In the genomic region with DNA sequence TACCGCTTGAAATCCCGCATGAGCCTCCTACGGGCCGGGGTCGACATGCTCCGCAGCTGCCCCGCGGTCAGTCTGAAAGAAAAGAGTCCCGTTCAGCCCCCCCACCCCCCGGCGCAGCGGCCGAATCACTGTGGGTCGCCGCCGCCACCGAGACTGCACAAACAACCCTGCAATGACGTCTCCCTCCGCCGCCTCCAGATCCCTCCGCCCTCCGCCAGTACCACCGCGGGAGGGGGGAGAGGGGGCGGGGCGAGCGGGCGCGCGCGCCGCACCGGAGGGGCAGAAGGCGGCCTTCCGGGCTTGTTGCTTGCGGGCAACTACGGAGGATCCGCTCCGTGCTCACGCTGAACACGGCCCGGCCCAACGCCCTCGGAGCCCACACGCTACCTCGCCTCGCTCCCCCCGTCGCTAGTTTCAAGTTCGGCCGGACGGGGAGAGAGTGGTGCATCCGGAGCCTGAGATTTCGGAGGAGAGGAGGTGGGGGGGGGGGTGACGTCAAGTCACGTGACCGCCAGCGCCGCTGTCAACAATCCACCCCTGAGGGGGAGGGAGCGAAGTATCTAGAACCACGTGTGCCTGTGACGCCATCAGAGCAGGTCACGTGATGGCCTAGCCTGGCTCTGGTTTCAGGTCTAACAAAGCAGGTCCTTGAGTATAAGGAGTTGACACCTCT, we compare ENCODE assay signal across 8 mouse cellular contexts. TPM values are rescaled to one million over a fixed set of nuclear protein-coding genes. Genes with fewer than 3 reads are reported as not detected.
A peak's percentile ranks its signal among the peaks of the same experiment; 100 is the strongest.
DNase-seq lines count a peak whose midpoint lies in the region; ATAC-seq lines count a peak whose summit lies in the region.

A gene (minus strand): TSS at position 473 of the 673 bp plus-strand sequence.

- DNase-seq in adrenal gland, adult 18-20 months (ENCODE audit: low spot score in 2 of 2), result peak; percentile 90 to 92
- DNase-seq in embryo, embryonic 11 days, result peak; percentile 99
- peak; percentile 96 for DNase-seq in gastrocnemius, postnatal 25 days
- peak; percentile 97 for DNase-seq in intestine, embryonic 14.5 days (ENCODE audit: low spot score)
- DNase-seq in left cerebral cortex, postnatal 14 days (ENCODE audit: low spot score in 2 of 2), result peak; percentile 97 to 99
- DNase-seq in mesoderm, embryonic 11.5 days (ENCODE audit: low read depth, low spot score), result peak; percentile 98
- DNase-seq in right cerebral cortex, postnatal 36 days (ENCODE audit: low spot score in 2 of 2), result peak; percentile 96 to 97
- DNase-seq in yolk sac, embryonic 10.5 days (ENCODE audit: low spot score), result peak; percentile 98

- H3K4me2 ChIP-seq in intestine, embryonic 14.5 days (ENCODE audit: low read length), result peak within 1 kb of the TSS; percentile 86

- ATAC-seq in intestine, embryonic 14.5 days (replicated peaks; ENCODE audit: low FRiP score, low TSS enrichment, low read depth), result peak; percentile 71

- peaks cover 22% of the 10 kb centered on the region for H3K4me1 ChIP-seq in intestine, embryonic 14.5 days (replicated peaks; ENCODE audit: control insufficient read depth, insufficient read depth, low read length)

- intact Hi-C loops in left cerebral cortex, postnatal 14 days (cut with DNase I), result loop anchor here (5.0 kb wide), 1 partner anchor 97 kb away; a partner anchor contains a TSS

- no peaks in the 10 kb centered on the region for H3K27me3 ChIP-seq in intestine, embryonic 14.5 days (replicated peaks; ENCODE audit: control insufficient read depth, insufficient read depth, low read length)

- H3K9me3 ChIP-seq in intestine, embryonic 14.5 days (ENCODE audit: control insufficient read depth, low read length), result no peaks in the 10 kb centered on the region

- WGBS in intestine, embryonic 14.5 days, result under 1% methylated on average over 62 of the region's 63 CpGs

- H3K27ac ChIP-seq in intestine, embryonic 14.5 days (ENCODE audit: low read depth), result peak within 1 kb of the TSS; percentile 94

- peak within 1 kb of the TSS; percentile 92 for H3K4me3 ChIP-seq in intestine, embryonic 14.5 days (ENCODE audit: low read depth, low read length)

- H3K36me3 ChIP-seq in intestine, embryonic 14.5 days (ENCODE audit: control insufficient read depth, insufficient read depth, low read length), result peaks cover 25% of the 10 kb centered on the region

- H3K9ac ChIP-seq in intestine, embryonic 14.5 days (ENCODE audit: low read length), result peak within 1 kb of the TSS; percentile 93

RNA-seq across cellular contexts. Expression of the gene that starts here (rescaled TPM):
- total RNA-seq in adrenal gland, adult 18-20 months (2021), result 100 to 1,000 TPM; 154 to 164 TPM
- total RNA-seq in gastrocnemius, postnatal 25 days (2021), result 100 to 1,000 TPM; 347 to 366 TPM
- 139 and 145 TPM in 2 replicates for polyA plus RNA-seq in intestine, embryonic 14.5 days (2014; fragmentation: Nextera tagmentation; extraction: Ambion mirVana)
- total RNA-seq in left cerebral cortex, postnatal 14 days (2021), result 100 to 1,000 TPM; 167 to 182 TPM

Comparison
In these comparisons a context has a peak if more than half of its experiments do, and no peak if none do; other contexts are left out.
1. Peak in every context shown above with its lines: DNase-seq, ATAC-seq, H3K4me3 ChIP-seq and H3K27ac ChIP-seq.